Mouse (Mus musculus): ENCODE results near the gene Krtap5-1. TPM values are rescaled to one million over a fixed set of nuclear protein-coding genes. Genes with fewer than 3 reads are reported as not detected.
"Not testable (repeated sequence)": the region's sequence is repeated elsewhere in the genome, so short reads cannot be mapped to it uniquely, and the experiment has no call there.

Krtap5-1 gene
- total RNA-seq (2015; ENCODE audit: low replicate concordance) (not detected in 2 replicates), total RNA-seq (2017; ENCODE audit: low replicate concordance) (not detected in 2 replicates)

DNA sequence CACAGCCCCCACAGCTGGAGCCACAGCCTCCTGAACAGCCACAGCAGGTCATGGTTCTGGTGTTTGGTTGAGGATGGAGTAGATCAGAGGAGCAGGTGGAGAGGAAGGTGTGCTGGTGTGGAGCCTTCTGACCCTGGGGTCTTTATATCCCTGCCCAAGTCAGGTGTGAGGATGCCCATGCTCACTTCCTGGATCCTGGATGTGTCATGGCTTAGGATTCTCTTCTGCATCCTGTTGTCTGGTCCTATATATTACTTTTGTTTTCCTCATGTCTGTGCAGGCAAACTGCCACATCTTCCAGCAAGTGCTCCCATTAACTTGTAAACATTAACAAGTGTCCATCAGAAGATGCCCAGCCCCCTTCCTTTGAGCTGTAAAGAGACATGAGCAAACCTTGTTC is at the start of gene Krtap5-1:
Krtap5-1 (minus strand) TSS at position 101 of the 400 bp plus-strand sequence.
- ATAC-seq (replicated peaks; ENCODE audit: low FRiP score, poor library complexity, severe bottlenecking), result not testable (repeated sequence)

DNA sequence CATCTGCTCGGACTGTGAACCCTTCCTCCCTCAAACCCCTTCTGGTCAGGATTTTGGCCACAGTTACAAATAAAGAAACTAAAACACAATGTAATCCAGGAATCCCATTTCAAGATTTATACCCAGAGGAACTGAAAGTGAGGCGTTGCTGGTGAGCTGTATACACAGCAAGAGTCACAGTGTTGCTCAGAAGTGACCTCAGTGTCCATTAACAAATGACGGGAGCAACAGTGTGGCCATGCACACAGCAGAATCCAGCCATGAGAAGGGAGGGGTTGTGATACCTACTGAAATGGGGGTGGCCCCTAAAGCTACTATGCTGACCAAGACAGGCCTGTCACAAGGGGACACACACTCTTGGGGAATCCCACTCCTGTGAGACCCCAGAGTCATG is 45.3 kb upstream of the Krtap5-1 start:
- ATAC-seq (replicated peaks; ENCODE audit: low FRiP score, poor library complexity, severe bottlenecking), result no peak

DNA sequence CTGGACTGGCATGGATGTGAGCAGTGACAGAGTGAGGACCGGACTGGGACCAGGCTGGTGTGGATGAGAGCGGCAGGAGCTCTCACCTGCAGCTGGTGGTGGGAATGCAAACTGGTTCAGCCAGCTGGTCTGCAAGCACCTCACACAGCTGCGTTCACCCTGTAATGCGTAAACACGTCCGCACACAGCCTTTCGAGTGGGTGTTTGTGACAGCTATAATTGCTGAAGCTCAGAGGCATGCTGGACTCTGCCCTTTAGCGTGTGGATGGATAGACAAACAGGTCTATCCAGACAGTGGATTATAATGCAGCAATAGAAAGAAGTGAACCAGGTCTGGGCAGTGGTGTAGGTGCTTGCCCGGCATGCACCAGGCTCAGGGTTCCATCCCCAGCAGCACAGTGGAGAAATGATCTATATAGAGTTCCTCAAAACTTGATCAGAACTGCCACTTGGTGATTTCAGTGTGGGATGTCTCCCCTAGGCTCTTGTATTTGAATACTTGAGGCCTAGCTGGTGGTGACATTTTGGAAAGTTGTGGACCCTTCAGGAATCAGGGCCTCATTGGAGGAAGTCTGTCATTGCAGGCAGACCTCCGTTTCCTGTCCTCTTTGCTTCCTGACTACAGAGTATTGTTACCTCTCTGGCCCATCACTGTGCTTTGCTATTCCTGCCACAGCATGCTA is 44.8 kb upstream of the Krtap5-1 start:
- ATAC-seq (replicated peaks; ENCODE audit: low FRiP score, poor library complexity, severe bottlenecking), result no peak

DNA sequence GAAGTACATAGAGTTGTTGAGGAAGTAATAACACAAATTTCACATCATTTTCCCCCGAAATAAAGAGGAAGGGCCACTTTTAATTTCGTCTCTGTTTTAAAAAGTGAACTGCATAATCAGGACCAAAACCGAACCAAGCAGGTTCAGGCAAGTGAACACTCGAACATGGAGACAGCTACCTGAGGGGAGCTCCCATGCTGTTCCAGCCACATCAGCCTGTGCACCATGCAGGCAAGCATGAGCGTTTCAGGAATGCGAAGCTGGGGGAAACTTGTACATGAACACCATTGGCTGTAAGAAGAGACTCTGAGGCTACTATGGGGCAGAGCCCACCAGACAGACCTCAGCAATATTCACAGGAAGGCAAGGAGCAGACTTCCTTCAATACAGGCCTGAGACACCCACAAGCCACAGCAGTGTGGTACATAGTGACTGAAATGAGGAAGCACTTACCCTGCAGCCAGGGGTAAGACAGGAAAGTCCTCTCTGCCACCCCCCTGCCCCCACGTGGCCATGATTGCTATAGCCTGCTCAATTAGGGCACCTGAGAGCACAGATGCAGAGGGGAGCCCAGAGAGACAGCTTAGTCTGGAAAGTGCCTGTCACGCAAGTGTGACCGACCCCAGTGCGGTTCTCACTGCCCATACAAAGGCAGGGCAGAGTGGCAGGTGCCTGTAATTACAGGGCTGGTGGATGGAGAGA is 43.5 kb upstream of the Krtap5-1 start:
- ATAC-seq (replicated peaks; ENCODE audit: low FRiP score, poor library complexity, severe bottlenecking), result no peak

DNA sequence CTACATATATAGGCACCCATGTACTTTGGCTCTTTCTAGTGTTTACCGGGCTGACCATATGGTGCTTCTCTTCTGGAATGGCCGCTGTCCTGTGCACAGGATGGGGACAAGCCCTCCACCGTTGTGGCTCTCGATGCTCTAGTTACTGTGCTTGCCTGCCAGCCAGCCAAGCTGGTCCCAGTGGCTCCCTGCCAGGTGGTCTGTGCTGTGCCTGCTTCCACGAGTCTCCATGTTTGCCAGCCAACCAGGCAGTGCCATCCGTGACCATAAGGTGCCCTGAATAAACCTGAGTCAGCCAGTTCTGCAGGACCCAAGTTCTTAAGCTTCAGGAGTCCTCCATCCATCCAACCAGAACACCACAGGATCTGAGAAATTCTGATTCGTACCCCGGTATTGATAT is 38.2 kb upstream of the Krtap5-1 start:
- ATAC-seq (replicated peaks; ENCODE audit: low FRiP score, poor library complexity, severe bottlenecking), result no peak

DNA sequence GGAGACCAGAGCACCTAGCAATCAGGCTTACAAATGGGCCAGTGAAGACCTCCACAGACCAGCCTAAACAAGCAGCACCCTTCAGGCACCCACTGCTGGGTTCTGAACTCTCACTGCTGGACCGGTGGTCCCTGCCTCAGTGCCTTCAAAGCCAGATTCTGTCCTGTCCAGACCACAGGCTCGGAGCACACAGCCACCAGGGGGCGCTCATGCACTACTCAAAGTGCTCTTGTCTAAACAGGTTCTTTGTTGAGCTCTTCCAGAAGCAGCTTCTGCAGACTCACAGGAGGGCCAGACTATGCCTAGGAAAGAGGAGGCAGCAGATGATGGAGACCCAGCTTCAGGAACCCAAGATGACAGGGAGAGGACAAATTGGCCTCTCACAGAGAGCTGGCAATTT is 37.3 kb upstream of the Krtap5-1 start:
- ATAC-seq (replicated peaks; ENCODE audit: low FRiP score, poor library complexity, severe bottlenecking), result peak; percentile 70

DNA sequence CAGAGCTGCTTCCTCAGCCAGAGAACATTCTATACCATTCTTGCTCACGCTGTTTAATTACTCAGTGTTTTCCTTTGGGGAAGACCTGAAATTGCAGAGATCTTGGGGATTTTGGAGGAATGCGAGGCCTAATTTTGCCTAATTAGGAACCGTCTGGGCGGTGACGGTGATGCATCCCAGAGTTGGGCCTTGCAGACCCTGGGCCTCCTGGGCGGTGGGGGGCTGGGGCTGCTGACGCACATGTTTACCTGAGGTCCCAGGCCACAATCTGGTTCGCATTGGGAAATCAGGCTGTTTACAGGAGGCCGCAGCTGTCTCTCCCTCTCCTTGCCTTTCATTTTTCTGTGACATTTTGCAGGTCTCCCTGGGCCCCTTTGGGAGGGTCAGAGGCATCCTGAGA is 35.8 kb upstream of the Krtap5-1 start:
- not testable (repeated sequence) for ATAC-seq (replicated peaks; ENCODE audit: low FRiP score, poor library complexity, severe bottlenecking)

DNA sequence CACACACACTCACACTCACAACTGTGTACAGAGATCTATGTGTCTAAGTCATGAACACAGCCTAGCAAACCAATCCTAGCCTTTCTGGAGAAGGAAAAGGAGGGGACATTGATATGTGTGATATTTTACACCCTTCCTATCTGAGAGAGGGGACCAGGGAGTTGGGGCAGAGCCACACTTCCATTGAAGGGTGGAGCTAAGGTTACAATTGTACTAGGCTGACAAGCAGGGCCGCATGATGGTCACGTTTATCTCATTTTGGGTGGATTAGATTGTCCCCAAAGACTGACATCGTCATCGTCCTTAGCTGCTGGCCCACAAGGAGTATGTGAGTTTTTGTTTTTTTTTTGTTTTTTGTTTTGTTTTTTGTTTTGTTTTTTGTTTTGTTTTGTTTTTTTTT is 34.4 kb upstream of the Krtap5-1 start:
- no peak for ATAC-seq (replicated peaks; ENCODE audit: low FRiP score, poor library complexity, severe bottlenecking)

DNA sequence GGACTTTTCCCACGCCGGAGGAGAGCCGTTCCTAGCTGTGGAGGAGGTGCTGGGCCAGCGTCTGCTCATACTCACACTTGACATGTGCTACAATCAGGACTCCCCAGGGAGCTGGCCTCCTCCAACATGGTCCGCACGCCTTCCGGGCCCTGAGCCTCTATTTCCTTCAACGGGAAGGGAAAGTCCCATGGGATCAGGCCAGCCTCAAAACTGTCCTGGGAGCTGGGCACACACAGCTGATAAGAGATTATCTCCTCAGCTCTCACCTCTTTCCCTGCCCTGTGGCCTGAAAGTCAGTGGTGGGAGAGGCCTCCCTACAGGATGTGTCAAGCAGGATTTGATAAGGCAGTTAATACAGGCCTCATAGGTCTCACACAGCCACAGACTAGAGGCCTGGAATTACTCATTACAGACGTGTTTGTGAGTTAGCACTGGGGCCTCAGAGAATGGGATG is 33.4 kb upstream of the Krtap5-1 start:
- no peak for ATAC-seq (replicated peaks; ENCODE audit: low FRiP score, poor library complexity, severe bottlenecking)

DNA sequence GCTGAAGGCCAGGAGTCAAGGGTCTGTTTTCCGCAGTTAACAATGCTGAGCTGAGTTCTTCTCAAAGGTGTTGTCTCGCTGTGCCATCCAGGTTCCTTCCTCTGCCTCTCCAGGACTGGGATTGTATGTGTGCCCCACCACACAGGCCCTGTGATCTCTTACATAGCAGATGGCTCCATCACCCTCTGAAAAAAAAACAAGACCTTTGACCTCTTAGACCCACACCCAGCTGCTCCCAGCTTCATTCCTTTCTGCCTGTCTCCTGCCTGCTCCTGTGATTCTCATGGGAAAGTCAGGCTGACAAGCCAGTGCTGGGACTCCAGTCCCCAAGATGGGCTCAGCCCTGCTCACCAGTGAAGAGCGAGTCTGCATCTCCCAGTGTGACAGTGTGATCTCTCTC is 31.6 kb upstream of the Krtap5-1 start:
- ATAC-seq (replicated peaks; ENCODE audit: low FRiP score, poor library complexity, severe bottlenecking), result no peak

DNA sequence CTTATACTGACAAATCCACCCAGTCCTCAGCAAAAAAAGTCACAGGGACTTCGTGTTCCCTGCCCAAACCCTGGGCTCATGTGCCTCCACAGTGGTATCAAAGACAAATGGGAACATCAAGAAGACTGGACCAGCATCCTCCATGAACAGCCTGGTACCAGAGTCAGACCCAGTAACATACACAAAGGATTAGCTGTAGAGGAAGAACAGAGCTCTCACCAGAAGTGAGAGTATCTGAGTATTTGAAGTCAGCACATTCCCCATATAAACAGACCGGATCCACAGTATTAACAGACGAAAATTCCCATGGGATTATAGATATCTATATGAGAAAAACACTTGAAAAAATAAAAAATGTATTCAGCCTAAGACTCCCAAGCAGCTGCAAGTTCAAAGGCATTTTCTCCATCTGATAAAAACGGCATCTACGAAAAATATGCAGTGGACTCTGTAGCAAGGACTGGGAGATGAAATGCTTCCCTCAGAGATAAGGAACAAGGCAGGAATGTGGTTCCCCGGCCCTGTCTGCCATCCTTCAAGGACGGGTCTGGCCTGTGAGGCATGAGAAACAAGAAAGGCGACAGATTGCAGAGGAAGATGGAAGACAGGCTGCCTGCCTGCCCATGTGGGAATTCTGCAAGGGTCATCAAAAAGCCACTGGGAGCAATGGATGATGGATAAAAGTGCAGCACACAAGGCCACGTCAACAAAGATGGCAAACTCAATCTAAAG is 30.0 kb upstream of the Krtap5-1 start:
- no peak for ATAC-seq (replicated peaks; ENCODE audit: low FRiP score, poor library complexity, severe bottlenecking)

DNA sequence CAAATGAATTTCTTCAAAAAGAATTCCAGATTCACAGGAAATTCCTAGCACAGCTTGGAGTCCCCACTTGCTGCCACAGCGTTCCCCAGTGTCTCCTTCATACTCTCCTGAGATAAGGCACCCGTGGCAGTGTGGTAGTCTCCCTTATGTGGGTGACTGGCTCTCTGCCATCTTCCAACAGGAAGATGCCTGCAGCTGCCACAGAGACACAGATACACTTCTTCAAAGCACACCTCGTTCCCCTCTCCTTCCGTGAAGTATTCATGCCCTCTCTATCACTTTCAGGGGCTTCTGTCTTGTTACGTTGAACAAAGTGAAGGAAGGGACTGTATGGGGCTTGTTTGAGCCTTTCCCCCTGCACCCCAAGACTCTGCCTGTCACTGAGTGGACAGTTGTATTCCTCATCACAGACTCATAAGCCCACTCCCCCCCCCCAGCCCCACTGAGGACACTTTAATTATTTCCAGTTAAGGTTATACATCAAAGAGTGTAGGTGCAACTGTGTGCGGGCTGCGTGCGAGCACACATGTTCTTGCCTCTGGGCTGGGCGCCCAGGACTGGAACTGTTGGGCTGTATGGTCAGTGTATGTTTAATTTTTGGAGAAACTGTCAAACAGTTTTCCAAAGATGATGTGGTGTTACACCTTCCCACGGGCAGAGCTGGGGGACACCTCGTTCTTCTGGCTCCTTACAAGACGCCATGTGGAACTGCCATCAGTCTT is 26.6 kb upstream of the Krtap5-1 start:
- ATAC-seq (replicated peaks; ENCODE audit: low FRiP score, poor library complexity, severe bottlenecking), result no peak

DNA sequence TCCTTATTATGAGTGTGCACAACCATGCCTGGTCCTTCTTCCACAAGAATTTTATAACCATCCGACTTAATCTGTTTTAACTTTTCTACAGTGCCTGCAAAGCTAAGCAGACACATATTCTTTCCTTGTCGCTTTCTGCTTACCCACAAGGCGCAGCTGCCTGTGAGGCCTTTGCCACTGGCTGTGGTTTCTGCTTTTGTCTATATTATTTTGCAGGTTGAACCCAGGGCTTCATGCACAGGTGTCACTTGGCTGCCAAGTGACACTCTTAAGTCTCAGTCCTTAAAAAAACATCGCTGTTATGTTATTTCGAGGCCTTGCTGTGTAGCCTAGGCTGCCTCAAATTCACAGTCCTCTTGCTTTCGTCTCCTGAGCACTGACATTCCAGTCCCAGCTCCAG is 25.7 kb upstream of the Krtap5-1 start:
- no peak for ATAC-seq (replicated peaks; ENCODE audit: low FRiP score, poor library complexity, severe bottlenecking)

DNA sequence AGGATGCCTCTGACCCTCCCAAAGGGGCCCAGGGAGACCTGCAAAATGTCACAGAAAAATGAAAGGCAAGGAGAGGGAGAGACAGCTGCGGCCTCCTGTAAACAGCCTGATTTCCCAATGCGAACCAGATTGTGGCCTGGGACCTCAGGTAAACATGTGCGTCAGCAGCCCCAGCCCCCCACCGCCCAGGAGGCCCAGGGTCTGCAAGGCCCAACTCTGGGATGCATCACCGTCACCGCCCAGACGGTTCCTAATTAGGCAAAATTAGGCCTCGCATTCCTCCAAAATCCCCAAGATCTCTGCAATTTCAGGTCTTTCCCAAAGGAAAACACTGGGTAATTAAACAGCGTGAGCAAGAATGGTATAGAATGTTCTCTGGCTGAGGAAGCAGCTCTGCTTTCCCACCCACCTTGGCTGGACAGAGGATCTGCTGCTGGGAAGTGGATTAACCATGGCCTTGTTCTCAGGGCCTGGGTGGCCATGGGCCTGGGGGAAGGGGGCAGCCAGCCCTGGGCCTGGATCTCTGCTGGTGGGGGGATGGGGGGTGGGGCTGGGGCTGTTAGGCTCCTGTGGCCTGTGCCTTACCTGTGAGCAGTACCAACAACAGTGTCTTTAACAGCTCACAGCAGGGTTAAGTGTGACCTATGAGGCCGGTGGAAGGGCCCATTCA is 24.9 kb upstream of the Krtap5-1 start:
- ATAC-seq (replicated peaks; ENCODE audit: low FRiP score, poor library complexity, severe bottlenecking), result not testable (repeated sequence)

DNA sequence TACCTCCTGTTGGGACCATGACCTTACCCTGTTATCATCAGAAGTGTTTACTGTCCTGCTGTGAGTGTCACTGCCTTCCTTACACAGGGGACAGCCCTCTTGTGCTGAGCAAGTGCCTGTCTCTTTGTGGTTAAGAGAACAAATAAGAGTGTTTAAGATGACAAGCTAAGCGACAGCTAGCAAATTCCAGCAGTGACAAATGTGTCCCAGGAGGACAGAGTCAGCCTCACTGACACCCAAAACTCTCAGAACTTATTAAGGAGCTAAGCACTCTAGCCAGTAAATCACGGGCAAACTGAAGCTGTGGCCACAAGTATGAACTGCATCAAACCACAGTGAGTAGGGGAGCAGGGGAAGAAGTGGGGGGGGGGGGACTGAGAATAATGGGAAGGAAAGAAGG is 24.0 kb upstream of the Krtap5-1 start:
- no peak for ATAC-seq (replicated peaks; ENCODE audit: low FRiP score, poor library complexity, severe bottlenecking)

DNA sequence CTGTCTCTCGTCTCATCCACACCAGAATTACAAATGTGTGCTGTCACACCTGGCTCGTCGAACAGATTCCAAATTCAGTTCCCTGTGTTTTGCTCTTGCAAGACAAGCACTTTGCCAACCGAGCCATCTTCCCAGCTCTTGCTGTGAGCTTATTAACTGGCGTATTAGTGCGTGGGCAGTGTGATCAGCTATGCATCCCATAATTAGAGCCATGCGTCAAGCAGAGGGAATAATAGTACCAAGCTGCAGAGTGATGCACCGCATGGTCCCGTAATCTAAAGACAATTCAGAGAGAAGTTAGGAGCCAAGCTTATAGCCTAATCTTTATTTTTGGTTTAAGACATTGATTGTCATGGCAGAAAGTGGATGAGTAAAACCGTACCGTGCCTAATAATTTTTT is 22.2 kb upstream of the Krtap5-1 start:
- no peak for ATAC-seq (replicated peaks; ENCODE audit: low FRiP score, poor library complexity, severe bottlenecking)

DNA sequence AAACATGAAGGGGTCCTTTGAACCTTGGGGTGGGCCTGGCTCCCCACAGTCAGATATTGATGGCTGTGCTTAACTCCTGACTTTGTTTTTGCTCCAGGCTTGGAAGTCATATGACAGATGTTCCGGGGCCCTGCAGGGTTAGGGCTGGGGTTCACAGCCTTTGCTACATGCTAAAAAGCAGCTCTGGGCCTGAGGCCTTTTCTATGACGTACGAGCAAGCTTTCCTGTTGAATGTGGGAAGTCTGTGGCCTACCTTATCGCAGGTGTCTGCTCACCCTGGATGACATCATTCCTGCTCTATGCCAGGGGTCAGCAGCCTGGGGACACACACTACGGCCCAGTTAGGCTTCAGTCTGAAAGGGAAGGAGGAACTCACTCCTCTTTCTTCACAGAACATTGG is 20.3 kb upstream of the Krtap5-1 start:
- no peak for ATAC-seq (replicated peaks; ENCODE audit: low FRiP score, poor library complexity, severe bottlenecking)

DNA sequence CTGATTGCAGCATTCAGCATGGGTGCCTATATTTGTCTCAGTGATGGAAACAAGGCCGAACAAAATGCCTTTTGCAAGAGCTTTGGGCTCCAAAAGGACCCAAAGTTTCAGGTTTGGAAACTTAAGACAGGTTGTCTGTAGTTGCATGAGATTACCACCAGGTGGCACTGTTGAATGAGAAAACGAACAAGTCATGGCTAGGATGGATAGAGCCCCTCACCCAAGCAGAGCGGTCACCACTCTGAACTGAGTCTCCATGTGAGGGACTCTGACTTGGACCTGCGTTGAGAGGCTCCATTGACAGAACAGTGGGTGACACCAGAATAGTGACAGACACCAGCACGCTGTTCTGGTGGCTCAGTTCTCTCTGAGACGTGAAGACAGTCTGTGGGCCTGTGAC is 19.6 kb upstream of the Krtap5-1 start:
- ATAC-seq (replicated peaks; ENCODE audit: low FRiP score, poor library complexity, severe bottlenecking), result no peak; the same call in 1 of the 2 replicates

DNA sequence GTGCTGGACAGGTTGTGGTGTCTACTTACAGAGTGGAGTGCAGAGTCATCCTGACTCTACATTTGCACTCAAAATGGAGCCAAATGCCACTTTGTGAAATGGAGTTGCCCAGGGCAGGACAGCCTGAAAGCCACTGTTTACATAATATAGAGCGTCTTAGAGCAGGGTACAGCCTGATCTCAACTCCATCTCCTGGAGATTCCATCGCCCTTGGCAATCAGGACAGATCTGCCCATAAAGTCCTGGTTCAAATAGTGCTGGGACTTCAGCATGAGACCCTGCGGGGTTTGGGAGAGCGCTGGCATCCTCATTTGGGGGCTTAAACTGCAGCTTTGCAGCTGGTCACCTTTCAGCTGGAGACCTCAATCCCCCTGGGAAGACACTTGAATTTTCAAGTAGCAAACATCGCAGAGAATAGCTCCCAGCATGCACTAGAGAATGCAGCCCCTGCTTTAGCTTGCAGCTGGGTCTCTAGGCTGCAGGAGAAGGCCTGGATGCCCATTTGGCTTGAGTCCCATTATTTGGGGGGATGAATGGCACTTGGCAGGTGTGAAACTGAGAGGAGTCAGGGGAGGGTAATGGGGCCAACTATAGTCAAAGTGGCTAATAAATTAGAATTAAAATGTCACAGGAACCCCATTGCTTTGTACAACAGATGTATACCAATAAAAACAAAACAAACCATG is 17.8 kb upstream of the Krtap5-1 start:
- no peak for ATAC-seq (replicated peaks; ENCODE audit: low FRiP score, poor library complexity, severe bottlenecking)

All from erythroid progenitor cell, adult 5-6 weeks (primary cell).